Mouse (Mus musculus) retina, postnatal 1 day (tissue): ENCODE data around the gene Taf11.

ENCODE experiments used
- DNase-seq: peaks from one replicate; pipeline ENCODE4 v3.0.0-alpha.2; 2012

Taf11 gene

GRCm38 (mm10) chr17:27909622-27910500 lies at the start of gene Taf11:
TSS of gene Taf11 (minus strand) at chr17:27909844.
- DNase-seq = peak; percentile 75

GRCm38 (mm10) chr17:27957649-27958048 lies 48.0 kb upstream of the Taf11 start:
- no peak for DNase-seq

- DNase-seq = no peak
Measured at GRCm38 (mm10) chr17:27954629-27955402, 45.2 kb upstream of the Taf11 start.

GRCm38 (mm10) chr17:27953136-27953535 lies 43.5 kb upstream of the Taf11 start:
- DNase-seq = no peak

- DNase-seq = no peak
Measured at GRCm38 (mm10) chr17:27947155-27947554, 37.5 kb upstream of the Taf11 start.

GRCm38 (mm10) chr17:27946371-27946770 lies 36.7 kb upstream of the Taf11 start:
- no peak for DNase-seq

- no peak for DNase-seq
Measured at GRCm38 (mm10) chr17:27945546-27946216, 36.0 kb upstream of the Taf11 start.

GRCm38 (mm10) chr17:27942131-27942530 lies 32.5 kb upstream of the Taf11 start:
- DNase-seq = no peak

GRCm38 (mm10) chr17:27941698-27942097 lies 32.1 kb upstream of the Taf11 start:
- no peak for DNase-seq

- DNase-seq = no peak
Measured at GRCm38 (mm10) chr17:27941178-27941577, 31.5 kb upstream of the Taf11 start.

GRCm38 (mm10) chr17:27940352-27940751 lies 30.7 kb upstream of the Taf11 start:
- DNase-seq = no peak

- no peak for DNase-seq
Measured at GRCm38 (mm10) chr17:27939028-27939427, 29.4 kb upstream of the Taf11 start.

GRCm38 (mm10) chr17:27938121-27938754 lies 28.6 kb upstream of the Taf11 start:
- no peak for DNase-seq

GRCm38 (mm10) chr17:27937054-27937615 lies 27.5 kb upstream of the Taf11 start:
- no peak for DNase-seq

- no peak for DNase-seq
Measured at GRCm38 (mm10) chr17:27935091-27935490, 25.4 kb upstream of the Taf11 start.

- no peak for DNase-seq
Measured at GRCm38 (mm10) chr17:27934136-27934910, 24.7 kb upstream of the Taf11 start.

- no peak for DNase-seq
Measured at GRCm38 (mm10) chr17:27931826-27932225, 22.2 kb upstream of the Taf11 start.

GRCm38 (mm10) chr17:27930291-27930690 lies 20.6 kb upstream of the Taf11 start:
- DNase-seq = no peak

GRCm38 (mm10) chr17:27925504-27925903 lies 15.9 kb upstream of the Taf11 start:
- DNase-seq = no peak

- DNase-seq = no peak
Measured at GRCm38 (mm10) chr17:27925054-27925453, 15.4 kb upstream of the Taf11 start.

- no peak for DNase-seq
Measured at GRCm38 (mm10) chr17:27922174-27922712, 12.6 kb upstream of the Taf11 start.
